Mouse (Mus musculus) brain, embryonic 14.5 days (tissue): ENCODE data around the gene Cks1brt. TPM values are rescaled to one million over a fixed set of nuclear protein-coding genes. Genes with fewer than 3 reads are reported as not detected.
"Not testable (repeated sequence)": the region's sequence is repeated elsewhere in the genome, so short reads cannot be mapped to it uniquely, and the experiment has no call there.

Experiments
- DNase-seq: peaks from one replicate; pipeline ENCODE4 v3.0.0-alpha.2; 2011; ENCODE audit warnings: low read depth
- CTCF ChIP-seq: fragments of 200-500 bp; IDR thresholded peaks from 2 replicates; pipeline ENCODE4 v1.5.1; 2012; ENCODE audit warnings: inconsistent platforms, mild to moderate bottlenecking, moderate library complexity, borderline replicate concordance; ENCODE audit not compliant: insufficient read depth, insufficient read length; ENCODE audit errors: extremely low read depth
- POLR2A ChIP-seq: fragments of 200-500 bp; IDR thresholded peaks from 2 replicates; pipeline ENCODE4 v1.6.1; 2012; ENCODE audit warnings: mild to moderate bottlenecking, inconsistent platforms, borderline replicate concordance; ENCODE audit not compliant: poor library complexity, insufficient read depth, insufficient read length, severe bottlenecking; ENCODE audit errors: extremely low read depth
- polyA plus RNA-seq: library from polyadenylated mRNA; depleted of rRNA; stranded (reverse); fragments of >200 nt; gene quantifications from 2 replicates; pipeline ENCODE4 v1.2.3, GENCODE M21; 2012; rRNA removed

Cks1brt gene
- polyA plus RNA-seq, result not detected in 2 replicates

- TF ChIP-seq CTCF (no peak), POLR2A (no peak)
- no peak for DNase-seq
These were observed at the start of gene Cks1brt for GRCm38 (mm10) chr8:85151624-85152023. Cks1brt (plus strand) TSS chr8:85151924.

DNA sequence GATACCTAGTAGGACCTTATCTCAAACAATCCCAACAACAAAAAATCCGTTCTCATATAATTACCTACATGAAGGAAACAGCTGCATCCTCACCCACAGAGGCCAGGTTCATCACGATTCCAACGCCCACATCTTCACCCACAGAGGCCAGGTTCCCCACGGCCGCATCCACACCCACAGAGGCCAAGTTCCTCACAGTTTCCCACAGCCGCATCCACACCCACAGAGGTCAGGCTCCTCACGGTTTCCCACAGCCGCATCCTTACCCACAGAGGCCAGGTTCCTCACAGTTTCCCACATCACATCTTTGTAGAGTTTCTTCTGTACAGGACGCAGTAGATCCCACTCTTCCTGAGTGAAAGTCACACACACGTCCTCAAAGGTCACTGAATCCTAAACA lies 38.5 kb upstream of the Cks1brt start:
- no peak for DNase-seq
- TF ChIP-seq POLR2A (no peak), CTCF (no peak)

DNA sequence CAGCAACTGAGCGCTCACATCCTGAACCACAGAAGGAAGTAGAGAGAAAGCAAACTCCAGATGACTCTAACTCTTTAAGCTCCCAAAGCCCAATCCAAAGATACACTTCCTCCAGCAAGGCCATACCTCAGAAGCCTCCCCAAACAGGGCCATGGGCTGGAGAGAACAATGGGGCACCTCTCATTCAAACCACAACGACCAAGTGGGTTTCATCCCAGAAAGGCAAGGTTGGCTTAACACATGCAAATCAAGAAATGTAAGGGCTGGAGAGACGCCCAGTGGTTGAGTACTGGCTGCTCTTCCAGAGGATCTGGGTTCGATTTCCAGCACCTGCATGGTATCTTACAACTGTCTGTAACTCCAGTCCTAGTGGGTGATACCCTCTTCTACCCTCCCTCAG lies 36.2 kb upstream of the Cks1brt start:
- no peak for DNase-seq

GRCm38 (mm10) chr8:85116984-85117383 lies 34.7 kb upstream of the Cks1brt start:
- TF ChIP-seq CTCF, result no peak
- no peak for TF ChIP-seq POLR2A
- DNase-seq, result no peak

More for the DNA sequence above, 36.2 kb upstream of the Cks1brt start:
- TF ChIP-seq CTCF (no peak), POLR2A (no peak)

DNA sequence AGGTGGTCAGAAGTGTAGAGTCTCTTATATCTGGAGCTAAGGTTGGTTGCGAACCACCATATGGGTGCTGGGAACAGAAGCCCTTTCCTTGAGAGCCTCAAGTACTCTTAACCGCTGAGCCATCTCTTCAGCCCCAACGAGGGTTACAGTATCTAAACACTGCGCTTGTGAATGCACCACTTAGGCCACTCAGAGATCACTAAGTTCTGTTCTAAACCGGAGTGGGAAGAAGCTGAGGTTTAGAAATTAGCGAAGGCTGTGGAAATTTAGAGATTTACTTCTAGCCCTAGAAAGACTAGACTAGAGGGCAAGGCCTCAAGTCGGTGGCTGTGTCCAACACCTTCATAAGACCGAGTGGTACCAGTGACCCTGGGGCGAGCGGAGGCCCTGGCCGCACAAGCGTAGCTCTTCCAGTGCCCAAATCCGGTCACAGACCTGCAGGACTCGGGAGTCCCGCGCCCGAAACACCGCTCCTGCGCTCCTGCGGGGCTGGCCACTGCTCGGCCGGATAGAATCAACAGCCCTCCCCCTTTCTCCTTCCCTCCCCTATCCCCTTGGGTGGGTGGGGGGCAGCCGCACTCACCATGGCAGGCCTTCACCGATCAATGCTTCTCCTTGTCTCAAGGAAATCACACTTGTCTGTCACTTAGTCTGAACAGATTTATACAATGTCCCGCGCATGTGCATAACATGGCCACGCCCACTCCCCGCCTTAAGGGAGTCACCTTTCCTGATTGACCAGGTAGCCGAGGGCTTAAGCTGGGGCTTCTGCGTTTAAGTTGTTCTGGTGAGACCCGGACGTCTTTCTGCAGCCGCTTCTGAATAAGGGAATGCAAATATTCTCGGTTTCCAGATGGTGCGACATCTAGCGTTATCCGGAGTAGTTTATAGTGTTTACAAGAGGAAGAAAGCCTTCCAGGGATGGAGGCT lies 32.4 kb upstream of the Cks1brt start:
- no peak for TF ChIP-seq POLR2A
- TF ChIP-seq CTCF, result peak; percentile 48; the same call in 1 of the 2 replicates
- peak; percentile 94 for DNase-seq

DNA sequence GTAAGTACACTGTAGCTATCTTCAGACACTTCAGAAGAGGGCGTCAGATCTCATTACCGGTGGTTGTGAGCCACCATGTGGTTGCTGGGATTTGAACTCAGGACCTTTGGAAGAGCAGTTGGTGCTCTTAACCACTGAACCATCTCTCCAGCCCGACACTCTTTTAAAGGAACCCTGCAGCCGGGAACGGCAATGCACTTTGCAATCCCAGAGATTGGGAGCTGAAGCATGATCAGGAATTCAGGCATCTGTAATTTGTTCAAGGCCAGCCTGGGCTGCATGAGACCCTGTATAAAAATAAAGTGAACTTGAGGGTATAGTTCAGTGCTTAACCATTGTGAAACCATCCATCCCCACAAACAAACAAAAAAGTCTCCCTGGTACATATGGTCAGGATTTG lies 31.5 kb upstream of the Cks1brt start:
- not testable (repeated sequence) for DNase-seq

DNA sequence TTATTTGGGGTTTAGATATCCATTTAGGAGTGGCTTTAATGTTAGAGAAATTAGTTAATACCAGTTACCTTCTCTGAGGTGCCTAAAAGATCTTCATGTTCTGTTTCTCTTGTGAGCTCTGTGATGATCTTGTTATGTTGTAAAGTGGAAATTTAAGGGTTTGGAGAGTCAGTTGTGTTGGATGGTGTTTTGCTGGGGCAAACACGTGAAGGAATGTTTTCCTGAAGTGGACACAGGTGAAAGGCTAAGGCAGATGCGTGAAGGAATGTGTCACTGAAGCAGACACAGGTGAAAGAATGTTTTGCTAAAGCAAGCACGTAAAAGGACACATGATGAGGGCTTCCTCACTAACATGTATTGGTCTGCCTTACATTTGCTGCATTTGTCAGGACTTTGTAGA lies 28.7 kb upstream of the Cks1brt start, which contains the start of gene Zfp791:
TSS of gene Zfp791 (minus strand) at position 101 of the 400 bp plus-strand sequence.
- TF ChIP-seq CTCF, result no peak
- no peak for TF ChIP-seq POLR2A
- no peak for DNase-seq

- TF ChIP-seq POLR2A (no peak), CTCF (no peak)
- DNase-seq, result no peak
These were observed 28.0 kb upstream of the Cks1brt start for GRCm38 (mm10) chr8:85123691-85124090.

GRCm38 (mm10) chr8:85132335-85132734 lies 19.4 kb upstream of the Cks1brt start:
- no peak for TF ChIP-seq POLR2A
- no peak for TF ChIP-seq CTCF

DNA sequence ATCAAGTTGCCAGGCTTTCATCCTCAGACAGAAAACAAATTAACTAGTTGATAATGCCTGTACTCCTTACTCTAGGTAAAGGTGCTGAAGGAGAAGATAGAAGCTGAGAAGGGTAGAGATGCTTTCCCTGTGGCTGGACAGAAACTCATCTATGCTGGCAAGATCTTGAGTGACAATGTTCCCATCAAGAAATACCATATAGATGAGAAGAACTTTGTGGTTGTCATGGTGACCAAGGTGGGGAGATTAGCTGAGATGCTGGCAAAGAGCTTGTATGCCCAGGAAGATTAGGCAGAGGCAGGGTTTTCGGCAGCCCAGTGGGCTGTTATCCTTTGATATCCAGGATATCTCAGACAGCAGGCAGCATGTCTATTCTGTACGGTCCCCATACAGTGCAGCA lies 16.0 kb upstream of the Cks1brt start:
- not testable (repeated sequence) for DNase-seq

More at GRCm38 (mm10) chr8:85132335-85132734, 19.4 kb upstream of the Cks1brt start:
- no peak for DNase-seq

GRCm38 (mm10) chr8:85142516-85142915 lies 9.2 kb upstream of the Cks1brt start:
- DNase-seq, result no peak
- TF ChIP-seq CTCF (no peak), POLR2A (no peak)

GRCm38 (mm10) chr8:85171291-85171690 lies 19.6 kb downstream of the Cks1brt start:
- peak; percentile 61; the same call in 1 of the 2 replicates for TF ChIP-seq CTCF
- TF ChIP-seq POLR2A, result no peak
- DNase-seq, result peak; percentile 62

DNA sequence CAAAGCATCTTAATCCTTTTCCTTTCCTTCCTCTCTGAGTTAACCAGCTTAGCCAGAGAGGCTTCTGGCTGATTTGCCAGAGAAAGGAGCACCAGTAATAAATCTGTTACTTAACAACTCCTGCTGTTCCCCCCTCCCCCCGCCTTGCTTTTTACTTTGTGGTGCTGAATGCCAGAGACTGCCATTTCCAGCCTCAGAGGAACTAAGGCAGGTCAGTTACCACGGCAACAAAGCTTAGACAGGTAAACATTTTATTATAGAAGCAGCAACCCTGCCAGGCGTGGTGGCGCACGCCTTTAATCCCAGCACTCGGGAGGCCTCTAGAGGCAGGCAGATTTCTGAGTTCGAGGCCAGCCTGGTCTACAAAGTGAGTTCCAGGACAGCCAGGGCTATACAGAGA lies 24.2 kb downstream of the Cks1brt start:
- TF ChIP-seq POLR2A (no peak), CTCF (no peak)
- peak; percentile 45 for DNase-seq

GRCm38 (mm10) chr8:85192346-85192745 lies 40.6 kb downstream of the Cks1brt start:
- DNase-seq, result no peak
- TF ChIP-seq CTCF (no peak), POLR2A (no peak)
